Mouse (Mus musculus) c-Kit-positive CD71-negative TER-119-negative erythroid progenitor cells, embryonic 14.5 days (primary cell): ENCODE data around the gene Ypel1.

ENCODE experiments used
- DNase-seq: peaks from one replicate; pipeline ENCODE4 v3.0.0-alpha.2; 2013; ENCODE audit warnings: low read depth

The Ypel1 gene

GRCm38 (mm10) chr16:17069511-17070443 is at the start of gene Ypel1:
Ypel1 (plus strand) TSS chr16:17069696.
- DNase-seq: peak; percentile 34

DNA sequence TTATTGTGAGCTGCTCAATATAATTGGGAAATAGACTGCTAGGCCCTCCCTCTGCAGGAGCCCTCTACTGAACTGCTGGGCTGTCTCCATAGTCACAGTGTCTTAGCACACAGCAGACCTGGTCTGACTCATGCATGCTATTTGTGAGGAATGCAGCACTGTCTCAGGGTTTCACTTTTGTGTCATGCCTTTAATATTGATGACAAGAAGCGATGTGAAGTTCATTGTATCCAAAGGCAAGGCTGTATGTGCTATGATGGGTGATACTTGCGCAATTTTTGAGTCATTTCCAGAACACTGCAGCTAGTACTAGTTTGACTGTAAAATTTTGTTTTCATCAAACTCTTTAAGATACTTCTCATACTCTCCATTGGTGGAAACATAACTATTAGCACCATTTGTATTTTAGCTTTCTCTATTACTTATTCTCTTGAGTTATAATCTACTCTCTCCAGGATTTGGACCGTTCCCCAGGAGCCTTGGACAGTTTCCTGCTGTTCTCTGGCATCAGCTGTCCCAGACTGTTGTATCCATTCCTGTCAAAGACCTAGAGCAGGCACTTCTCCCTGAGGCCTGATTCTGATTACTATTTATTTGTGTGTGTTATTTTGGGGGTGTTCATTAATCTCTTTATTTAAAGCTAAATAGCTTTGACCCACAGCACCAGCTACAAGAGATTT is 44.9 kb upstream of the Ypel1 start:
- no peak for DNase-seq

- no peak for DNase-seq
Observed at GRCm38 (mm10) chr16:17029971-17030695, 39.4 kb upstream of the Ypel1 start.

DNA sequence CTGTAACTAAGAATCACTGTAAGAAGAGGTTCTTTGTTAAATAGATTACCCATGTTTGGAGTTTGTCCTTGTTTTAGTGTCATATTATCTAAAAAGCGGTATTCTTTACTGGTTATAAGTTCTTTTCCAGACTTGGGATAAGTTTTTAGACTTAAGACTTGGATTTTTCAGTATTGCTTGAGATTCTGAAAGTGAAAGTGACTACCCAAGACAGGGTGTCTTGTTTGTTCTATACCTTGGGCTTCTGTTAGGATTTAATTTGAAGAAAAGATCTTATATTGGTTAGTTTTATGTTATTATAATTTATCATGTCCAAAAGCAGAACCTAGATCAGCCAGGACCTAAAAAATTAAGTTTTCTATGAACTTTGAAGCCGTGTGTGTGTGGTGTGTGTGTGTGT is 35.7 kb upstream of the Ypel1 start:
- no peak for DNase-seq

GRCm38 (mm10) chr16:17040716-17041115 is 28.8 kb upstream of the Ypel1 start:
- DNase-seq: no peak

DNA sequence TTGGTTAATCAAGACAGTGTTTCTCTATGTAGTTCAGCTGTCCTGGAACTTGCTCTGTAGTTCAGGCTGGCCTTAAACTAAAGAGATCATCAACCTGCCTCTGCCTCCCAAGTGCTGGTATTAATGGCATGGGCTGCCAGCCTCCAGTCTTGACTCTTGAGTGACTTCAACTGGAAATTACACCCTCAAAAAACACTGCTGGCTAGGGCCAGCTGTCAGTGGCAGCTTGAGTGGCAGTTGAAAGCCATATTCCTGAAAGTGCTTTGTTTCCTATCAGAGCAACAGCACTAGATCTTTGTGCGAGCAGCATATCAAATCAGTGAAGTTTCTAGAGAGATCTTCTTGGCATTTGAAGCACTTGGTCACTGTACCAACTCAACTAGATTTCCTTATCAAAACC is 28.1 kb upstream of the Ypel1 start:
- DNase-seq: no peak

DNA sequence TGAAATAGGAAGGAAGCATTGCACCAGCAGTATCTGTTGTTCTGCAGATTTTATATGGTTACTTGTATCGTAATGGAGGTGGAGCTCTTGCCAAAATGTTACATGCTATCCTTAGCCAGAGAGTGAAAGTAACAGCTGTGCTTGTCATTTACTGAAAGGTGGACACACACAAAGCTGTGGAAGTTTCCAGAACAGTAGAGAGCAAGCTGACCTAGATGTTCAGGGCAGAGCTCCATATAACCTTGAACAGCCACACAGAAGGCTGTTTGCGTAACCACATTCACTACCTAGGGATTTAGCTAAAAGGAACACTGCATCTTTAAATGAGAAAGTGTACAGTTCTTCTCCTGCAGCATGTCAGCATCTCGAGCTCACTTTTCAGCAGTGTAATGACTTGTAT is 25.2 kb upstream of the Ypel1 start:
- DNase-seq: no peak

DNA sequence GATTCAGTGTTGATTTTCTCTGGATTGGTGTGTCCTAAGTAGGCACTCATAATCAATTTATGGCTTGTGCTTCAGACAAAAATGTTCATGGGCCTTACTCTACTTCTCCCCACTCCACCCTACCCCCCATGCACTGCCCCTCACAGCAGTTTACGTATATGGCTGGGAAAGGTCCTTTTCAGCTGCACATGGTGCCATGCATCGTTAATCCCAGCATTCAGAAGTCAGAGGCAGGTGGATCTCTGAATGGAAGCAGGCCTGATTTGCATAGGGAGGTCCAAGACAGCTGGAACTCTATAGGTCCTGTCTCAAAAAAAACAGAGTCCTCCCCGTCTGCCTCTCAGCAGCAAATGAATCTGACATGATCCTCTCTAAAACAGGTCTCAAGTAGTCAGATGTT is 24.2 kb upstream of the Ypel1 start:
- DNase-seq: no peak

GRCm38 (mm10) chr16:17049886-17050285 is 19.6 kb upstream of the Ypel1 start:
- no peak for DNase-seq

- no peak for DNase-seq
Observed at GRCm38 (mm10) chr16:17052087-17052486, 17.4 kb upstream of the Ypel1 start.

GRCm38 (mm10) chr16:17053903-17054302 is 15.6 kb upstream of the Ypel1 start:
- no peak for DNase-seq

DNA sequence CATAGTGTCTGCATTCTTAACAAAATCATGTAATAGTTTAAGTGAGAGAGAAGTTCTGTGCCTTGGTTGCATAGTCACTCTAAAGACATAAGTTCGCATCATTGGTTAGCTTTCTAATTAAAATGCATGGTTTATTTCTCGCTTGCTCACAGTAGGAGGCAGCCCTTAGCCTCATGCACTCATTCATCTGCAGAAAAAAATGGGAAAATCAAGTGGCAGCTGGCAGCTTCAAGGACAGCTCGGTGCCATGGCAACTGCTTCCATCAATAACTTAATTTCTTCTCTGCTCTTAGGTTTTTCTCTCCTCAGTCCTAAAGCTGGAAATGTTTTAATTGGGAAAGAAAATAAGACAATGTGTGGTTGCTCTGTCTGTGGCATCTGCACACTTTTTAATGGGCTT is 13.9 kb upstream of the Ypel1 start:
- no peak for DNase-seq

- DNase-seq: no peak
Observed at GRCm38 (mm10) chr16:17062338-17062737, 7.2 kb upstream of the Ypel1 start.

DNA sequence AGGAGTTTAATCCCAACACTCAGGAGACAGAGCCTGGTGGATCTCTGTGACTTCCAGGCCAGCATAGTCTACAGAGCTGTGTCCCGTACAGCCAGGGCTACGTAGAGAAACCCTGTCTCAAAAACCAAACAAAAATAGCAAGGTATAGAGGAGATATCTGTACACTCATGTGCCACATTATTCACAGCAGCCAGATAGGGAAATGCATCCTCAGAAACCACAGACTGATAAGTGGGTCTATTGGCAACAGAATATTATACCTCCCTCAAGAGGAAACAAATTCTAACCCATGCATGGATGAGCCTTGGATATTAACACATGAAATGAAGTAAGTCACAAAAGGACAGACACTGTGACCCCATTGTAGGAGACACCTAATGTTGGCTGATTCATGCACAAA is 1.9 kb upstream of the Ypel1 start:
- no peak for DNase-seq

GRCm38 (mm10) chr16:17070716-17071115 is 1.2 kb downstream of the Ypel1 start:
- DNase-seq: no peak

DNA sequence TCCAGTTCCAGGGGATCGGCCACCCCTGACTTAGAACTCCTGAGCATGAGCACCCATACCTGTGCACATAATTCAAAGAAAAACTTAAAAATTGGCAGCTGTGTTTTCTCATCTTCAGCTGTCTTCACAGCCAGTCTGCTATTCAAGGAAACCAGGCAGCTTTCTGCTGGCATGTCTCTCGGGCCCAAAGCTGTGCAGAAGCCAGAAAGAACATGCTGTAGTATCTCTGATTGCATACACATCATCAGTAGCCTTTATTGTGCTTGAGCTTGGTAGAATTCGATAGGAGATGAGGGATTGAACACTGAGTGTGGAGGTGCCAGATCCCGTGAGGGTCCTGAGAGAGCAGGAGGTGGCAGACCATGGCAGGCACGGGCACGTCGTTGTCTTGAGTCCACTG is 3.5 kb downstream of the Ypel1 start:
- DNase-seq: no peak

DNA sequence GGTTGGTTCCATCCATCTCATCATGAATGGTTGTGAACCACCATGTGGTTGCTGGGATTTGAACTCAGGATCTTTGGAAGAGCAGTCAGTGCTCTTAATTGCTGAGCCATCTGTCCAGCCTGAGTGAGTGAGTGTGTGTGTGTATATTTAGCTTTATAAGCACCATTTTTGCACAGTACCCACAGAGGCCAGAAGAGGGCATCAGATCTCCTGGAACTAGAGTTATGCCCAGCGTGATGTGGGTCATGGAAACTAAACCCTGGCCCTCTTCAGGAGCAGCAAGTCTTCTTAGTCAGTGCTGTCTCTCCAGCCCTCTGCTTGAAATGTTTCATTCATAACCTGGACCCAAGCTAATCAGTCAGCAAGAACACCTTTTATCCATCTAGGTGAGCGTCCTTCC is 6.8 kb downstream of the Ypel1 start:
- no peak for DNase-seq

DNA sequence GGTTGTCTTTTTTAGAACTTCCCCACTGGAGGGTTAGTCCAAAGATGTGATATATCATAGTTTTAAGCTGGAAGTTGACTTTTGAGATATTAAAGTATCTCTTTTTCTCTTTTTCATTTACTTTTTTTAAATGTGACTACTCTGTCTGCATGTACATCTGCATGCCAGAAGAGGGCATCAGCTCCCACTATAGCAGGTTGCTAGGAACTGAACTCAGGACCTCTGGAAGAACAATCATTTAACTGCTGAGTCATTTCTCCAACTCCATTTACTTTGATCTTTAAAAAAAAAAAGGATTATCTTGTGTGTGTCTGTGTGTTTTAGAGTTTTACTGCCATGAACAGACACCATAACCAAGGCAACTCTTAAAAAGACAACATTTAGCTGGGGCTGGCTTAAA is 7.4 kb downstream of the Ypel1 start:
- DNase-seq: no peak

- no peak for DNase-seq
Observed at GRCm38 (mm10) chr16:17078101-17078500, 8.6 kb downstream of the Ypel1 start.

- no peak for DNase-seq
Observed at GRCm38 (mm10) chr16:17082121-17082792, 12.8 kb downstream of the Ypel1 start.

- no peak for DNase-seq
Observed at GRCm38 (mm10) chr16:17085636-17086035, 16.1 kb downstream of the Ypel1 start.

- DNase-seq: no peak
Observed at GRCm38 (mm10) chr16:17086241-17086640, 16.7 kb downstream of the Ypel1 start.
